Mouse (Mus musculus) cortical plate, adult 2 months (tissue): ENCODE measurements around the gene Gata1.

Experiments
- CTCF ChIP-seq: fragments of 200-500 bp; IDR thresholded peaks from 2 replicates; pipeline ENCODE4 v1.5.1; 2011; ENCODE audit warnings: mild to moderate bottlenecking, control low read depth, low read length; ENCODE audit not compliant: insufficient read depth; ENCODE audit errors: extremely low read depth
- POLR2A ChIP-seq: fragments of 200-500 bp; IDR thresholded peaks from 2 replicates; pipeline ENCODE4 v1.6.1; 2011; ENCODE audit warnings: mild to moderate bottlenecking, low read length, control low read depth; ENCODE audit not compliant: insufficient read depth; ENCODE audit errors: extremely low read depth

GRCm38 (mm10) chrX:7977892-7978291 lies at the start of gene Gata1:
- TF ChIP-seq POLR2A (no peak), CTCF (no peak)
